Mouse (Mus musculus) gastrocnemius, postnatal 25 days (tissue): ENCODE data around the gene Cldn14. TPM values are rescaled to one million over a fixed set of nuclear protein-coding genes. Genes with fewer than 3 reads are reported as not detected.

Source experiments
- DNase-seq: peaks from one replicate; pipeline ENCODE4 v3.0.0; 2022
- total RNA-seq, 2 experiments: library from RNA; stranded (reverse); gene quantifications; 1 replicate in 1 of 2; 2 replicates in 1 of 2; pipeline ENCODE4 v1.2.3; 2021

The Cldn14 gene
- total RNA-seq, 2 experiments from 2014 or later, result not detected

- no peak for DNase-seq
Measured at GRCm38 (mm10) chr16:93912808-93913207, 95.8 kb downstream of the Cldn14 start.

- no peak for DNase-seq
Measured at GRCm38 (mm10) chr16:93912158-93912557, 96.5 kb downstream of the Cldn14 start.

- DNase-seq, result no peak
Measured at GRCm38 (mm10) chr16:93910735-93911665, 97.6 kb downstream of the Cldn14 start.

- DNase-seq, result no peak
Measured at GRCm38 (mm10) chr16:93909936-93910335, 98.7 kb downstream of the Cldn14 start.

GRCm38 (mm10) chr16:93908196-93908595, 100.4 kb downstream of the Cldn14 start:
- DNase-seq, result no peak

GRCm38 (mm10) chr16:93907761-93908160, 100.9 kb downstream of the Cldn14 start:
- no peak for DNase-seq

- DNase-seq, result no peak
Measured at GRCm38 (mm10) chr16:93906156-93907014, 102.3 kb downstream of the Cldn14 start.

- no peak for DNase-seq
Measured at GRCm38 (mm10) chr16:93903027-93903426, 105.6 kb downstream of the Cldn14 start.

- DNase-seq, result no peak
Measured at GRCm38 (mm10) chr16:93893285-93893684, 115.4 kb downstream of the Cldn14 start.

GRCm38 (mm10) chr16:93890948-93891604, 117.6 kb downstream of the Cldn14 start:
- no peak for DNase-seq

- no peak for DNase-seq
Measured at GRCm38 (mm10) chr16:93888481-93888880, 120.2 kb downstream of the Cldn14 start.

- no peak for DNase-seq
Measured at GRCm38 (mm10) chr16:93884722-93885113, 123.9 kb downstream of the Cldn14 start.

GRCm38 (mm10) chr16:93884086-93884721, 124.4 kb downstream of the Cldn14 start:
- no peak for DNase-seq

- peak; percentile 94 for DNase-seq
Measured at GRCm38 (mm10) chr16:93883423-93884085, 125.1 kb downstream of the Cldn14 start, which contains the start of gene Chaf1b. Gene Chaf1b (plus strand): TSS chr16:93883901.

- no peak for DNase-seq
Measured at GRCm38 (mm10) chr16:93877612-93878380, 130.8 kb downstream of the Cldn14 start.

GRCm38 (mm10) chr16:93874841-93875240, 133.8 kb downstream of the Cldn14 start:
- DNase-seq, result no peak
